Mouse (Mus musculus) myocyte (in vitro differentiated cells): ENCODE measurements around the gene Axl.

Experiments used
- CEBPB ChIP-seq: IDR thresholded peaks from 2 replicates; pipeline ENCODE4 v1.6.1; 2011; ENCODE audit warnings: mild to moderate bottlenecking, moderate library complexity; ENCODE audit not compliant: poor library complexity, insufficient read depth, severe bottlenecking
- E2F4 ChIP-seq: IDR thresholded peaks from one replicate; pipeline ENCODE4 v1.6.1; 2011; ENCODE audit warnings: mild to moderate bottlenecking, control low read depth, moderate library complexity; ENCODE audit not compliant: insufficient read depth
- POLR2A ChIP-seq: IDR thresholded peaks from one replicate; pipeline ENCODE4 v1.6.1; 2011; ENCODE audit warnings: low read depth, mild to moderate bottlenecking, control low read depth, moderate library complexity; ENCODE audit not compliant: insufficient read length
- USF1 ChIP-seq: IDR thresholded peaks from one replicate; pipeline ENCODE4 v1.6.1; 2011; ENCODE audit warnings: low read depth, mild to moderate bottlenecking, control low read depth, moderate library complexity

DNA sequence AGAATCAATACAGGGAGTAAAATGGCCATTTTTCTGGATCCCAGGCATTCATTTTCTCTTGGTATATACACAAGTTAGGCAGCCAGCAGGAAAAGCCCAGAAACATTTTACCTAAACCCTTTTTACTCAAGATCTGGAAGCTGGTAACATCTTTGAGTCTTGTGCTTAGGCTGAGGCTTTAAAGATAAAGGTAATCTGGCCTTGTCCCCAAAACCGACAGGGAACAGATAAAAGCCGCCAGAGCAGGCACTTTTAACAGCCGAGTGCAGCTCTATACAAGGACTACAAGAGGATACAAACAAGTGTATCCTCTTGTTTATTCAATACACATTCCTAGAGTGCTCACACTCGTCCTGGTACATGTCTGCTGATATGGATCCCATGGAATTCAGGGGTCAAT is 53.5 kb downstream of the Axl start:
- TF ChIP-seq CEBPB (no peak), USF1 (no peak), E2F4 (no peak), POLR2A (no peak)
